Mouse (Mus musculus) C2C12 (cell line): ENCODE measurements around the gene Pter.

Experiments used
- CTCF ChIP-seq: IDR thresholded peaks from one replicate; pipeline ENCODE4 v1.5.1; 2011; ENCODE audit not compliant: control insufficient read depth, insufficient read depth, insufficient read length
- MAX ChIP-seq: IDR thresholded peaks from one replicate; pipeline ENCODE4 v1.6.1; 2011; ENCODE audit warnings: mild to moderate bottlenecking, control low read depth
- MYOG ChIP-seq: IDR thresholded peaks from one replicate; pipeline ENCODE4 v1.6.1; 2011; ENCODE audit not compliant: control insufficient read depth, insufficient read length; ENCODE audit errors: extremely low read depth

DNA sequence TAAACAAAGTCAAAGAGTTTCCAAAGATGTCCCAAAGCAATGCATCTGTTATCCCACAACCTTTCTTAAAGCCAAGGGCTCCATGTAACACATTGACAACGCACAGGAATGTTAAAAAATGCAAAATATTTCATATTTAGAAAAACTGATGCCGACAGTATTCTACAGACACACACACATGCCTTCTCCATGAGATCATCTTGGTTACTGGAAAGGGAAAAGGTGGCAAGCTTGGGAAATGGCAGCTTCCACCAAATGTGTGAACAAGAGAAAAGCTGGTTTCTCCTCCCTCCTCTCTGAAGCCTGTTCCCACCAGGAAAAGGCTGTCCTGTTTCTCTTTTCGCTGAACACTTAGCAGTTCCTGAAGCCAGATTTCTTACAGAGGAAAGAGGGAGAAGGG, 114.9 kb downstream of the Pter start:
- TF ChIP-seq CTCF (no peak), MAX (no peak), MYOG (no peak)
